In the genomic region with DNA sequence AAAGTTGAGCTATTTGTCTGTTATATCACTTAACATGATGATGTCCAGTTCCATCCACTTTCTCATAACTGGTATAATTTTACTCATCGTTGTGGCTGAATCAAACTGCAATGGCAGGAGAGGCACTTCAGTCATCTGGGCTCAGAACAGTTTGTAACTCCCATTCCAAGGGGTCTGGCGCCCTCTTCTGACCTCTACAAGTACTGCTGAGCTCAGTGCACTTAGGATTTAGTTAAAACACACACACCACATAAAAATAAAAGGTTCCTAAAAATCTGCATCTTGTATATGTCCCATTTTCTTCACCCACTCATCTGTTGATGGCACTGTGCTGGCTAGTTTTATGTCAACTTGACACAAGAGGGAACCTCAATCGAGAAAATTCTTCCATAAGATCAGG, we compare ENCODE assay signal across 8 mouse cellular contexts. TPM values are rescaled to one million over a fixed set of nuclear protein-coding genes. Genes with fewer than 3 reads are reported as not detected.
DNase-seq lines count a peak whose midpoint lies in the region; ATAC-seq and TF ChIP-seq lines count a peak whose summit lies in the region.

No protein-coding gene starts in this region.

- no peaks in the 10 kb centered on the region for H3K9me3 ChIP-seq in intestine, embryonic 14.5 days (ENCODE audit: control insufficient read depth, low read length)
- no peaks in the 10 kb centered on the region for H3K9me3 ChIP-seq in intestine, embryonic 15.5 days
- no peaks in the 10 kb centered on the region for H3K9me3 ChIP-seq in forebrain, embryonic 13.5 days (replicated peaks)
- no peaks in the 10 kb centered on the region for H3K9me3 ChIP-seq in neural tube, embryonic 11.5 days (ENCODE audit: control insufficient read depth, low read length)

- no peak for TF ChIP-seq POLR2A in brain, embryonic 14.5 days (IDR thresholded peaks at IDR 0.05; ENCODE audit: borderline replicate concordance, extremely low read depth, insufficient read depth, insufficient read length, poor library complexity, severe bottlenecking)
- TF ChIP-seq POLR2A in liver, adult 2 months (IDR thresholded peaks at IDR 0.05; ENCODE audit: extremely low read depth, insufficient read depth, low read length): no peak
- TF ChIP-seq POLR2A in testis, adult 2 months (IDR thresholded peaks at IDR 0.05; ENCODE audit: control insufficient read depth, low read depth, low read length): no peak

- H3K4me1 ChIP-seq in intestine, embryonic 14.5 days (replicated peaks; ENCODE audit: control insufficient read depth, insufficient read depth, low read length): peaks cover 8% of the 10 kb centered on the region
- peaks cover 15% of the 10 kb centered on the region for H3K4me1 ChIP-seq in intestine, embryonic 15.5 days (replicated peaks)
- H3K4me1 ChIP-seq in forebrain, embryonic 13.5 days: peaks cover 27% of the 10 kb centered on the region
- H3K4me1 ChIP-seq in liver, adult 2 months (ENCODE audit: control insufficient read depth, insufficient read depth, low read length): peaks cover 33% of the 10 kb centered on the region
- peaks cover 7% of the 10 kb centered on the region for H3K4me1 ChIP-seq in neural tube, embryonic 11.5 days (ENCODE audit: control insufficient read depth, insufficient read depth, low read length)
- peaks cover 17% of the 10 kb centered on the region for H3K4me1 ChIP-seq in testis, adult 2 months (ENCODE audit: control insufficient read depth, insufficient read depth, low read length)

- H3K27ac ChIP-seq in intestine, embryonic 14.5 days (ENCODE audit: low read depth): no peak overlapping the region
- no peak overlapping the region for H3K27ac ChIP-seq in intestine, embryonic 15.5 days
- H3K27ac ChIP-seq in forebrain, embryonic 13.5 days: no peak overlapping the region
- H3K27ac ChIP-seq in liver, adult 2 months (replicated peaks; ENCODE audit: insufficient read depth, low read depth, low read length): no peak overlapping the region
- H3K27ac ChIP-seq in neural tube, embryonic 11.5 days (ENCODE audit: low read depth, low read length): no peak overlapping the region
- no peak overlapping the region for H3K27ac ChIP-seq in testis, adult 2 months (ENCODE audit: control insufficient read depth, insufficient read depth, low read depth, low read length)

- peaks cover 7% of the 10 kb centered on the region; the same call in 1 of the 2 replicates for H3K79me2 ChIP-seq in liver, adult 2 months (ENCODE audit: control insufficient read depth, insufficient read depth, low read length)

- no peaks in the 10 kb centered on the region for H3K27me3 ChIP-seq in intestine, embryonic 14.5 days (replicated peaks; ENCODE audit: control insufficient read depth, insufficient read depth, low read length)
- H3K27me3 ChIP-seq in intestine, embryonic 15.5 days (replicated peaks): no peaks in the 10 kb centered on the region
- H3K27me3 ChIP-seq in forebrain, embryonic 13.5 days: no peaks in the 10 kb centered on the region
- no peaks in the 10 kb centered on the region for H3K27me3 ChIP-seq in liver, adult 2 months (ENCODE audit: control insufficient read depth, insufficient read depth, low read length)
- no peaks in the 10 kb centered on the region for H3K27me3 ChIP-seq in neural tube, embryonic 11.5 days (ENCODE audit: control insufficient read depth, insufficient read depth, low read length)
- no peaks in the 10 kb centered on the region for H3K27me3 ChIP-seq in testis, adult 2 months (ENCODE audit: control insufficient read depth, insufficient read depth, low read length)

- WGBS in intestine, embryonic 14.5 days: 35% methylated on average over 3 of the region's 3 CpGs
- 32% methylated on average over 3 of the region's 3 CpGs for WGBS in intestine, embryonic 15.5 days
- WGBS in forebrain, embryonic 13.5 days: 42% methylated on average over 3 of the region's 3 CpGs
- 7% methylated on average over 3 of the region's 3 CpGs for WGBS in liver, adult 2 months
- WGBS in neural tube, embryonic 11.5 days: 49% methylated on average over 3 of the region's 3 CpGs

- no peak overlapping the region for H3K4me2 ChIP-seq in intestine, embryonic 14.5 days (ENCODE audit: low read length)
- no peak overlapping the region for H3K4me2 ChIP-seq in intestine, embryonic 15.5 days (replicated peaks)
- no peak overlapping the region for H3K4me2 ChIP-seq in forebrain, embryonic 13.5 days
- no peak overlapping the region for H3K4me2 ChIP-seq in neural tube, embryonic 11.5 days (ENCODE audit: low read depth)

- no peak for ATAC-seq in intestine, embryonic 14.5 days (replicated peaks; ENCODE audit: low FRiP score, low TSS enrichment, low read depth)
- ATAC-seq in intestine, embryonic 15.5 days: no peak
- no peak for ATAC-seq in forebrain, embryonic 13.5 days
- no peak for ATAC-seq in neural tube, embryonic 11.5 days (ENCODE audit: insufficient read depth, low FRiP score, low TSS enrichment)

- H3K36me3 ChIP-seq in intestine, embryonic 14.5 days (ENCODE audit: control insufficient read depth, insufficient read depth, low read length): peaks cover 27% of the 10 kb centered on the region
- H3K36me3 ChIP-seq in intestine, embryonic 15.5 days: 0 out of 2 replicates have a peak, but pooled peaks cover 19% of the 10 kb centered on the region
- H3K36me3 ChIP-seq in forebrain, embryonic 13.5 days (ENCODE audit: poor library complexity, severe bottlenecking): peaks cover 35% of the 10 kb centered on the region
- no peaks in the 10 kb centered on the region for H3K36me3 ChIP-seq in liver, adult 2 months (ENCODE audit: control insufficient read depth, insufficient read depth, low read length)
- H3K36me3 ChIP-seq in neural tube, embryonic 11.5 days (ENCODE audit: control insufficient read depth, insufficient read depth, low read length): peaks cover 4% of the 10 kb centered on the region; the same call in 1 of the 2 replicates
- H3K36me3 ChIP-seq in testis, adult 2 months (ENCODE audit: control insufficient read depth, insufficient read depth, low read length): no peaks in the 10 kb centered on the region

- H3K9ac ChIP-seq in intestine, embryonic 14.5 days (ENCODE audit: low read length): no peak overlapping the region
- no peak overlapping the region for H3K9ac ChIP-seq in intestine, embryonic 15.5 days
- peak overlapping the region; percentile 26; the same call in 1 of the 2 replicates for H3K9ac ChIP-seq in forebrain, embryonic 13.5 days
- H3K9ac ChIP-seq in liver, adult 2 months (ENCODE audit: low read depth, low read length): no peak overlapping the region
- no peak overlapping the region for H3K9ac ChIP-seq in neural tube, embryonic 11.5 days (ENCODE audit: low read length)

- DNase-seq in intestine, embryonic 14.5 days (ENCODE audit: low spot score): peak; percentile 88
- peak; percentile 87 for DNase-seq in brain, embryonic 14.5 days (ENCODE audit: low read depth)
- DNase-seq in induced T-regulatory cell, adult 2 months (ENCODE audit: low read depth): peak; percentile 96
- peak; percentile 77 for DNase-seq in liver, adult 2 months (ENCODE audit: extremely low read depth, low read depth, low spot score)
- DNase-seq in neural tube, embryonic 11.5 days (ENCODE audit: low spot score): peak; percentile 79

- no peak overlapping the region for H3K4me3 ChIP-seq in intestine, embryonic 14.5 days (ENCODE audit: low read depth, low read length)
- no peak overlapping the region for H3K4me3 ChIP-seq in intestine, embryonic 15.5 days (replicated peaks)
- no peak overlapping the region for H3K4me3 ChIP-seq in forebrain, embryonic 13.5 days
- no peak overlapping the region for H3K4me3 ChIP-seq in liver, adult 2 months (ENCODE audit: insufficient read depth, low read depth, low read length)
- no peak overlapping the region for H3K4me3 ChIP-seq in neural tube, embryonic 11.5 days (ENCODE audit: low read depth, low read length)
- no peak overlapping the region for H3K4me3 ChIP-seq in testis, adult 2 months (ENCODE audit: control insufficient read depth, low read depth, low read length)

- TF ChIP-seq CTCF in brain, embryonic 14.5 days (IDR thresholded peaks at IDR 0.05; ENCODE audit: borderline replicate concordance, extremely low read depth, insufficient read depth, insufficient read length): peak; percentile 83
- TF ChIP-seq CTCF in liver, adult 2 months (IDR thresholded peaks at IDR 0.05; ENCODE audit: low read depth, low read length): peak; percentile 83
- TF ChIP-seq CTCF in testis, adult 2 months (IDR thresholded peaks at IDR 0.05; ENCODE audit: control insufficient read depth, insufficient read depth, insufficient replicate concordance, low read depth, low read length): peak; percentile 67; the same call in 1 of the 2 replicates

RNA-seq across cellular contexts. Expression of a gene that starts 1.9 kb away (rescaled TPM):
- polyA plus RNA-seq in intestine, embryonic 14.5 days (2014; fragmentation: Nextera tagmentation; extraction: Ambion mirVana): 140 and 159 TPM in 2 replicates
- polyA plus RNA-seq in intestine, embryonic 15.5 days (2015; fragmentation: Nextera tagmentation; extraction: Ambion mirVana): 118 and 120 TPM in 2 replicates
- 39.8 and 55.6 TPM in 2 replicates for polyA plus RNA-seq in brain, embryonic 14.5 days (2012; rRNA removed)
- polyA plus RNA-seq in forebrain, embryonic 13.5 days (2015; fragmentation: Nextera tagmentation; extraction: Ambion mirVana): 183 and 187 TPM in 2 replicates
- 15.6 and 20.5 TPM in 2 replicates for total RNA-seq in liver, adult 2 months (2014; rRNA removed)
- 35.6 and 37.7 TPM in 2 replicates for polyA plus RNA-seq in liver, adult 2 months (2012; rRNA removed)
- 159 and 165 TPM in 2 replicates for polyA plus RNA-seq in neural tube, embryonic 11.5 days (2014; fragmentation: Nextera tagmentation; extraction: Ambion mirVana)
- polyA plus RNA-seq in testis, adult 2 months (2012; rRNA removed): 35.7 and 38.7 TPM in 2 replicates

RNA-seq across cellular contexts. Expression of a gene that starts 2.3 kb away (rescaled TPM):
- polyA plus RNA-seq in intestine, embryonic 14.5 days (2014; fragmentation: Nextera tagmentation; extraction: Ambion mirVana): 7.1 and 8.4 TPM in 2 replicates
- polyA plus RNA-seq in intestine, embryonic 15.5 days (2015; fragmentation: Nextera tagmentation; extraction: Ambion mirVana): 8.1 and 9.1 TPM in 2 replicates
- 42.9 and 64.6 TPM in 2 replicates for polyA plus RNA-seq in brain, embryonic 14.5 days (2012; rRNA removed)
- 16.6 TPM in 2 replicates for polyA plus RNA-seq in forebrain, embryonic 13.5 days (2015; fragmentation: Nextera tagmentation; extraction: Ambion mirVana)
- total RNA-seq in liver, adult 2 months (2014; rRNA removed): 4.1 and 4.6 TPM in 2 replicates
- polyA plus RNA-seq in liver, adult 2 months (2012; rRNA removed): 11.3 and 15.4 TPM in 2 replicates
- polyA plus RNA-seq in neural tube, embryonic 11.5 days (2014; fragmentation: Nextera tagmentation; extraction: Ambion mirVana): 10.6 and 11.7 TPM in 2 replicates
- polyA plus RNA-seq in testis, adult 2 months (2012; rRNA removed): 8.3 and 9.5 TPM in 2 replicates

RNA-seq across cellular contexts. Expression of a gene that starts 14.3 kb away (rescaled TPM):
- polyA plus RNA-seq in intestine, embryonic 14.5 days (2014; fragmentation: Nextera tagmentation; extraction: Ambion mirVana): 35.1 and 35.9 TPM in 2 replicates
- 36.9 and 39.7 TPM in 2 replicates for polyA plus RNA-seq in intestine, embryonic 15.5 days (2015; fragmentation: Nextera tagmentation; extraction: Ambion mirVana)
- polyA plus RNA-seq in brain, embryonic 14.5 days (2012; rRNA removed): 93.3 and 122 TPM in 2 replicates
- 72.7 and 77.1 TPM in 2 replicates for polyA plus RNA-seq in forebrain, embryonic 13.5 days (2015; fragmentation: Nextera tagmentation; extraction: Ambion mirVana)
- 7.7 and 9.0 TPM in 2 replicates for total RNA-seq in liver, adult 2 months (2014; rRNA removed)
- polyA plus RNA-seq in liver, adult 2 months (2012; rRNA removed): 10.6 and 22.7 TPM in 2 replicates
- 50.6 and 52.5 TPM in 2 replicates for polyA plus RNA-seq in neural tube, embryonic 11.5 days (2014; fragmentation: Nextera tagmentation; extraction: Ambion mirVana)
- 2.5 and 2.6 TPM in 2 replicates for polyA plus RNA-seq in testis, adult 2 months (2012; rRNA removed)

RNA-seq across cellular contexts. Expression of a gene that starts 17.0 kb away (rescaled TPM):
- 3.5 and 3.8 TPM in 2 replicates for polyA plus RNA-seq in intestine, embryonic 14.5 days (2014; fragmentation: Nextera tagmentation; extraction: Ambion mirVana)
- polyA plus RNA-seq in intestine, embryonic 15.5 days (2015; fragmentation: Nextera tagmentation; extraction: Ambion mirVana): 5.5 and 6.1 TPM in 2 replicates
- 1.5 and 1.6 TPM in 2 replicates for polyA plus RNA-seq in brain, embryonic 14.5 days (2012; rRNA removed)
- polyA plus RNA-seq in forebrain, embryonic 13.5 days (2015; fragmentation: Nextera tagmentation; extraction: Ambion mirVana): 0.46 and 0.68 TPM in 2 replicates
- total RNA-seq in liver, adult 2 months (2014; rRNA removed): 661 and 727 TPM in 2 replicates
- 566 and 586 TPM in 2 replicates for polyA plus RNA-seq in liver, adult 2 months (2012; rRNA removed)
- polyA plus RNA-seq in neural tube, embryonic 11.5 days (2014; fragmentation: Nextera tagmentation; extraction: Ambion mirVana): not detected in 2 replicates
- polyA plus RNA-seq in testis, adult 2 months (2012; rRNA removed): 5.8 and 7.1 TPM in 2 replicates

RNA-seq across cellular contexts. Expression of a gene that starts 44.1 kb away (rescaled TPM):
- polyA plus RNA-seq in intestine, embryonic 14.5 days (2014; fragmentation: Nextera tagmentation; extraction: Ambion mirVana): 53.4 and 64.5 TPM in 2 replicates
- polyA plus RNA-seq in intestine, embryonic 15.5 days (2015; fragmentation: Nextera tagmentation; extraction: Ambion mirVana): 45.2 and 51.7 TPM in 2 replicates
- 61.5 and 70.4 TPM in 2 replicates for polyA plus RNA-seq in brain, embryonic 14.5 days (2012; rRNA removed)
- polyA plus RNA-seq in forebrain, embryonic 13.5 days (2015; fragmentation: Nextera tagmentation; extraction: Ambion mirVana): 57.3 and 64.6 TPM in 2 replicates
- 7.7 and 10.7 TPM in 2 replicates for total RNA-seq in liver, adult 2 months (2014; rRNA removed)
- 34.7 and 54.2 TPM in 2 replicates for polyA plus RNA-seq in liver, adult 2 months (2012; rRNA removed)
- polyA plus RNA-seq in neural tube, embryonic 11.5 days (2014; fragmentation: Nextera tagmentation; extraction: Ambion mirVana): 47.8 and 63.1 TPM in 2 replicates
- polyA plus RNA-seq in testis, adult 2 months (2012; rRNA removed): 405 and 485 TPM in 2 replicates
